Mouse (Mus musculus) heart, embryonic 11.5 days (tissue): ENCODE data around the gene Mri1. TPM values are rescaled to one million over a fixed set of nuclear protein-coding genes. Genes with fewer than 3 reads are reported as not detected.
A peak's percentile ranks its signal among the peaks of the same experiment; 100 is the strongest.

ENCODE experiments used
- ATAC-seq: fragments of 200-750 bp; cut with Nextera tagmentation; replicated peaks from 2 replicates; pipeline ENCODE4 v1.8.0; 2017; ENCODE audit warnings: moderate library complexity; ENCODE audit not compliant: insufficient number of reproducible peaks, low FRiP score, low TSS enrichment
- H3K27ac ChIP-seq: fragments of 300-500 bp; sonication (generic); 2 replicates; pipeline ENCODE4 v1.5.1; 2014; ENCODE audit warnings: mild to moderate bottlenecking, low read depth, low read length
- H3K27me3 ChIP-seq: fragments of 300-500 bp; sonication (generic); 2 replicates; pipeline ENCODE4 v1.6.1; 2014; ENCODE audit warnings: mild to moderate bottlenecking, low read length, mixed read lengths; ENCODE audit not compliant: control insufficient read depth, insufficient read depth
- H3K36me3 ChIP-seq: fragments of 300-500 bp; sonication (generic); 2 replicates; pipeline ENCODE4 v1.6.1; 2014; ENCODE audit warnings: mild to moderate bottlenecking, low read length, moderate library complexity, mixed read lengths; ENCODE audit not compliant: control insufficient read depth, insufficient read depth
- H3K4me1 ChIP-seq: fragments of 300-500 bp; sonication (generic); 2 replicates; pipeline ENCODE4 v1.6.1; 2014; ENCODE audit warnings: low read length; ENCODE audit not compliant: control insufficient read depth, insufficient read depth
- H3K4me2 ChIP-seq: fragments of 300-500 bp; sonication (generic); 2 replicates; pipeline ENCODE4 v1.6.1; 2014; ENCODE audit warnings: mild to moderate bottlenecking, moderate library complexity
- H3K4me3 ChIP-seq: fragments of 300-500 bp; sonication (generic); 2 replicates; pipeline ENCODE4 v1.5.1; 2014; ENCODE audit warnings: low read depth, low read length
- H3K9ac ChIP-seq: fragments of 300-500 bp; sonication (generic); 2 replicates; pipeline ENCODE4 v1.6.1; 2014; ENCODE audit warnings: mild to moderate bottlenecking, low read depth, low read length, moderate library complexity
- H3K9me3 ChIP-seq: fragments of 300-500 bp; sonication (generic); replicated peaks from 2 replicates; pipeline ENCODE4 v1.6.1; 2016; ENCODE audit warnings: low read length; ENCODE audit not compliant: control insufficient read depth
- WGBS: fragments of 180-500 bp; shearing (Covaris S2); extraction: QIAGEN DNeasy Blood & Tissue Kit; methylation state at CpG from one replicate; pipeline ENCODE4 v1.1.7; 2014; ENCODE audit not compliant: insufficient replicate concordance; 5-methylcytosine and 5-hydroxymethylcytosine counted together
- polyA plus RNA-seq: library from polyadenylated mRNA; unstranded; fragments of >200 nt; fragmentation: Nextera tagmentation; extraction: Ambion mirVana; gene quantifications from 2 replicates; pipeline ENCODE4 v1.2.1, GENCODE M21; 2014

Gene Mri1
- polyA plus RNA-seq, 1 experiment from 2014 or later = 50.7 TPM

DNA sequence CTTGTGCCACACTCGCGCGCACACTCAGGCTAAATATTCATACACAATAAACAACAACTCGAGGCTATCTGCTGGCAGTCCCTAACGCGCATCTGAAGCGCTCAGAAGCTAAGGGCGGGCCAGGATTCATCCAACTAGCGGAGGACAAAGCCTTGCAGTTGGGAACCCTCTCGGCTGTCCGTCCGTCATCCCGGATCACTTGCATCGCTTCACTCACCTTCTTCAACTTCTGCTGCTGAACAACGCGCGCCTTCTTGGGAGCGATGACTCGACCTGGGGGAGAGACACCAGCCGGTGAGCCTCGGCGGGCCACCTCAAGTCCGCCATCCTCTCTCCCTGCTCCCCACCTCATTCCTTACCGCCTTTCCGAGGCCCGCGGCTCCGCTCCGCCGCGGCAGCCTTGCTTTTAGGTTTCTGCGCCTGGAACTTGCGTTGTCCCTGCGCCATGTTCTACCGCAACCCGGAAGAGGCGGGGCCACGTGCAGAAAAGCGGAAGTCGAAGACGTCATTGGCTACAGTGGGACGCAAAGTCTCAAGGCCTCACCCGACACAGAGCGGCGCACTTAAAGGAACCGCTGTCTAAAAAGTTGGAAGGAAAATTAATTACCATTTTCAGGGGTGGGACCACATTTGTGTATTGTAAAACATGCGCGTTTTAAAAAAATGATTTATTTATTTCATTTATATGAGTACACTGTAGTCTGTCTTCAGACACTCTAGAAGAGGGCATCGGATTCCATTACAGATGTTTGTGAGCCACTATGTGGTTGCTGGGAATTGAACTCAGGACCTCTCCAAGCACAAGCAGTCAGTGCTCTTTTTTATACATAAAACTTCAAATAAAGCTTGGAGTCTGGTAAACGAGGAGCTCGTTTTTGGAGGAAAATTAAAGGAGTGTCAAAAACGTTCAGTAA is 7.6 kb downstream of the Mri1 start, which contains the start of gene D8Ertd738e:
Gene D8Ertd738e (minus strand): TSS at position 463 of the 914 bp plus-strand sequence.
- Histone ChIP-seq H3K4me3 (peak within 1 kb of the TSS; percentile 72), H3K27ac (peak within 1 kb of the TSS; percentile 65; the same call in 1 of the 2 replicates), H3K9ac (peak within 1 kb of the TSS; percentile 82), H3K36me3 (peaks cover 37% of the 10 kb centered on the region), H3K4me2 (peak within 1 kb of the TSS; percentile 62), H3K4me1 (no peaks in the 10 kb centered on the region), H3K27me3 (no peaks in the 10 kb centered on the region), H3K9me3 (no peaks in the 10 kb centered on the region)
- ATAC-seq = peak; percentile 88
- WGBS = 4% methylated on average over 52 of the region's 52 CpGs

DNA sequence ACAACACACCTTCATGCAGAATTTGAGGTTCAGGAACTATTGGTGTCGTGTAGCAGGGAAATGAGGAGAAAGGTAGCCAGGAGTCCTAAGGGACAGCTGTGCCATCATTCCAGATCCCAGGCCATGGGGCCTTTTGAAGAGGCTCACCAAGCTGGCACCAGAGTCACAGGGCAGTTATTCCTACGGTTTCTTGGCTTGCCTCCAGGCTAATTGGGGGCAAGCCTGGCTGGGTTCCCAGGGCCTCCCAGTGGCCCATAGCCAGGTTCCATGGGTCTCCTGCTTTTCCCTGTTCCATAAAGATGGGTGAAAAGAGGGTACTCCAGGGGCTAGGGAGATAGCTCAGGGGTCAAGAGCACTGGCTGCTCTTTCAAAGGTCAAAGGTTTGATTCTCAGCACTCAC is 15.3 kb downstream of the Mri1 start:
- Histone ChIP-seq H3K9me3 (no peaks in the 10 kb centered on the region), H3K4me1 (no peaks in the 10 kb centered on the region), H3K27ac (no peak overlapping the region), H3K4me3 (no peak overlapping the region), H3K27me3 (no peaks in the 10 kb centered on the region), H3K9ac (no peak overlapping the region), H3K4me2 (no peak overlapping the region), H3K36me3 (peaks cover 19% of the 10 kb centered on the region)
- 55% methylated on average over 2 of the region's 2 CpGs for WGBS
- no peak for ATAC-seq

DNA sequence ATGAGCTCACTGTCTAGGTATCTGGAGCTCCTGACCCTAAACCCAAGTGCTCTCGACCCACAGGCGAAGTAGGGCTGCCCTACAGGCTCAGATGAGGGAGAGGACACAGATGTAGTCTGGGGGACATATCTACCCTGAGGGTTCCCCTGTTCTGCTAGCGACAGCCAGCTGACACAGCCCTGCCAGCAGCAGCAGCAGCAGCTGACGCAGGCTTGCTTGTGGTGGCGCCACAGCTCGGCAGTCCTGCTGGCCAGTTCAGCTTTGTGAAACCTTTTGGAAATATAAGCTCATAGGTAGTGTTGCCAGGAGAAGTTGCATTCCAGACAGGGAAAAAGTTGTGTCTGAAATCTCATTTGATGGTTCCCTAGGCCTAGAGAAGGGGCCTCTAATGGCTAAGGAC is 16.0 kb downstream of the Mri1 start:
- 0 out of 2 replicates have a peak overlapping the region, but pooled peaks have one; percentile 5 for H3K9ac ChIP-seq
- no peaks in the 10 kb centered on the region for H3K9me3 ChIP-seq
- H3K27ac ChIP-seq = no peak overlapping the region
- H3K4me2 ChIP-seq = no peak overlapping the region
- ATAC-seq = no peak
- 42% methylated on average over 6 of the region's 6 CpGs for WGBS
- H3K4me3 ChIP-seq = no peak overlapping the region
- no peaks in the 10 kb centered on the region for H3K27me3 ChIP-seq
- peaks cover 2% of the 10 kb centered on the region; the same call in 1 of the 2 replicates for H3K4me1 ChIP-seq
- H3K36me3 ChIP-seq = peaks cover 14% of the 10 kb centered on the region

DNA sequence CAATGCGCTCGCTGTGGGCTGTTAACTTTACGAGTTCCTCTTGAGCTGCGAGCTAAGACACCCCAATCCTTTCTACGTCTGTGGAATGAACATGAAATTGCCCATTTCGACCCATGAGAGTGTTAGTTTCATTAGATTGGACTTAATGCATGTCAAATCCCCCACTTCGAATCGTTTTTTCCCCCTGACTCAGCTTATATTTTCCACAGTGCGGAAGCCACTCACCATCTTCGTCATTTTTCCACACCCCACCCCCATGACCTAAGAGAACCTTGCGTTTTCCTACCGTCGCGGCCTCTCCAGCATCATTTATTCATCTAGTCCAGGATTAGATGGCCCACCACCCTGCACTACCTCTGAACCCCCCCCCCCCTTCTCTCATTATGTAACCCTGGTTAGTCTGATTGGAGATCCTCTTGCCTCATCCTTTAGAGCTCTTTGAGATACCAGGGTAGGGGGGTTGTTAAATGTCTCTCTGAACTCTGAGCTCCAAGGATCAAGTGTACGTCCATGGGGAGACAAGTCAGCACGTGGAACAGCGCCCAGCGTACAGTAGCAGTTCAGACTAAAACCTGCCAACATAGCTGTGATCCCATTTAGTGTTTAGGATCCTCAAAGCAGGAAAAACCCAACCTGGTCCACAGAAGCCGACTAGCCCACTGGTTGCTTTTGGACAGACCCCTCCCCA is 19.4 kb downstream of the Mri1 start:
- H3K9me3 ChIP-seq = no peaks in the 10 kb centered on the region
- ATAC-seq = no peak
- peak overlapping the region; percentile 89 for H3K4me3 ChIP-seq
- peaks cover 4% of the 10 kb centered on the region; the same call in 1 of the 2 replicates for H3K36me3 ChIP-seq
- peaks cover 10% of the 10 kb centered on the region for H3K4me1 ChIP-seq
- H3K27ac ChIP-seq = peak overlapping the region; percentile 60
- H3K27me3 ChIP-seq = no peaks in the 10 kb centered on the region
- H3K4me2 ChIP-seq = peak overlapping the region; percentile 74
- H3K9ac ChIP-seq = peak overlapping the region; percentile 74
- 13% methylated on average over 19 of the region's 19 CpGs for WGBS

DNA sequence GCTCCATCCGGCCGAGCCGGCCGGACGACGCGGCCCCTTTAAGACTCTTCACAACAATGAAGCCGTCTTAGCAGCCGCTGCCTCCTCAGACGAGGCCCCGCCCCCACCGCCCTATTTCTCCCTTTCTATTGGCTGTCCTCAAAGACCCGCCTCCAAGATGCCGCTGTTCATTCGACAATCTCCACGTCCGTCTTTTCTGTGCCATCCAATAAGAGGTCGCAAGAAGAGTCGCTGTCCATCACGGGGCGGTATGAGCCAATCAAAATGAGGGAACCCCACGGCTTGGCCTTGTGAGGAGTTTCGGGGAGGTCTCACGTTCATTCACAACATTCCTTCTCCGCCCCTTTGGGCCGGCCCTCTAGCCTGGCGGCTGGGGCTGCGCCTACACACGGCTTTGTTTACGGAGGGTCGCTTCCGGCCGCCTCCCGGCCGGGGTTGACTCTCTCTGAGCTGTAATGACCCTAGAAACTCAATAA is 20.1 kb downstream of the Mri1 start, which contains the start of gene Zswim4:
Gene Zswim4 (minus strand): TSS at position 58 of the 476 bp plus-strand sequence.
- Histone ChIP-seq H3K27ac (peak within 1 kb of the TSS; percentile 65), H3K4me2 (peak within 1 kb of the TSS; percentile 88), H3K27me3 (no peaks in the 10 kb centered on the region), H3K9me3 (no peaks in the 10 kb centered on the region), H3K4me1 (peaks cover 10% of the 10 kb centered on the region), H3K9ac (peak within 1 kb of the TSS; percentile 91), H3K36me3 (peaks cover 6% of the 10 kb centered on the region; the same call in 1 of the 2 replicates), H3K4me3 (peak within 1 kb of the TSS; percentile 89)
- WGBS = under 1% methylated on average over 35 of the region's 35 CpGs
- ATAC-seq = peak; percentile 97

DNA sequence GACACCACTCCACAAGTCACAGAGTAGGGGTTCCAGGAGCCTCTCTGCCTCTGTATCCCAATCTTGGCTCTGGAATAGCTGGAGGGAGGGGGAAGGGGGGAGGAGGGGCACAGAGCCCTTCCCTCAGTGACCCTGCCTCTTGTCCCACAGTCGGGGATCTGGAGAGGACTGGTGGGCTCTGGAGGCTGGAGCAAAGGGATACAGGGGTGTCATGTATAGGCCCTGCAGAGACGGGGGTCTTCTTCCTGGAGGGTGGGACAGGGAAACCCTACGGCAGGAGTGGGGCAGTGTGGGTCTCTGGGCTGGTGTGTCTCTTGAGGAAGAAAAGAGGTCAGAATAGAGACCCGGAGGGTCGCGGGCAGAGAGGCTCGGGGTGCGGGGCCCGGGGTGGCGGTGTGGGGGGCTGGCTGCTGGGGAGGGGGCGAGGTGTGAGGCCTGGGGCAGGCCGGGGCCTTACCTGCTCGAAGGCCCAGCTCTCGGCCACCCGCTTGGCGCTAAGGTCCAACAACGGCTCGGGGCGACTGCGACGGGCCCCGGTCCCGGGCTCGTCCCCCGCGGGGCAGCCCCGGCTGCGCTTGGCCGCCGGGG is 20.6 kb downstream of the Mri1 start:
- no peaks in the 10 kb centered on the region for H3K27me3 ChIP-seq
- H3K27ac ChIP-seq = peak overlapping the region; percentile 65
- H3K4me1 ChIP-seq = peaks cover 10% of the 10 kb centered on the region
- H3K9ac ChIP-seq = peak overlapping the region; percentile 91
- H3K9me3 ChIP-seq = no peaks in the 10 kb centered on the region
- under 1% methylated on average over 30 of the region's 30 CpGs for WGBS
- ATAC-seq = 0 out of 2 replicates have a peak, but pooled peaks have one; percentile 1
- peak overlapping the region; percentile 88 for H3K4me2 ChIP-seq
- peak overlapping the region; percentile 89 for H3K4me3 ChIP-seq
- peaks cover 6% of the 10 kb centered on the region; the same call in 1 of the 2 replicates for H3K36me3 ChIP-seq

DNA sequence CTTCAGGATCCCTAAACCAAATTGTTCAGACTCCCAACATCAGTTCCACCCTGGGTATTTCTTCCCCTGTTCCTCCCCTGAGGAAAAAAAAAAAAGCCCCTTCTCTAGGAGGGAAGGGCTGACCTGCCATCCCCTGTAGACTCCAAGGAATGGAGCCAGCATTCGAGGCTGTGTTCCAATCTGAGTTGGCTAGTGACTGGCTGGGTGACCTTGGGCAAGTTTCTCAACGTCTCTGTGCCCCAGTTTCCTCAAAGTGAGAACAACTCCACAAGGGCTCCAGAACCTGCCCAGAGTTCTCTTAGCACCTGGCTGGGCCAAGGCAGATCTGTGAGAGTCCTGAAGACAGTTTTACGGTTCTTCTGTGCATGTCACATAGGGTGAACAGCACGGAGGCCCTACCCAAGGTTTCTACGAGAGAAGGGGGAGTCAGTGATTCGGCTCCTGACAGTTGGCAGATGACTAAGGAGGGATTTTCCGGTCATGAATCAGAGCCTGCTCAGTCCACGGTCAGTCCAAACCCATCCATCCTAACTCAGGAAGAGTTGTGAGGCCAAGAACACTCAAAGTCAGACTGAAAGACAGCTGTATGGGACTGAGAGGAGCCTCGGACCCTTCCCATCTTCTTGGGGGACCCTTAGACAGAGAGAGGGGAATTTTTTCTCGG is 21.2 kb downstream of the Mri1 start:
- Histone ChIP-seq H3K27me3 (no peaks in the 10 kb centered on the region), H3K4me2 (peak overlapping the region; percentile 88), H3K4me3 (peak overlapping the region; percentile 89), H3K9me3 (no peaks in the 10 kb centered on the region), H3K9ac (peak overlapping the region; percentile 91), H3K4me1 (peaks cover 10% of the 10 kb centered on the region), H3K36me3 (peaks cover 6% of the 10 kb centered on the region; the same call in 1 of the 2 replicates), H3K27ac (peak overlapping the region; percentile 65; the same call in 1 of the 2 replicates)
- ATAC-seq = no peak
- 32% methylated on average over 10 of the region's 10 CpGs for WGBS
